Mouse (Mus musculus) thymus, adult 2 months (tissue): Measurements from ENCODE around the gene Ppox.

Experiments used
- CTCF ChIP-seq: fragments of 200-500 bp; IDR thresholded peaks from 2 replicates; pipeline ENCODE4 v1.5.1; 2012; ENCODE audit warnings: mild to moderate bottlenecking, control low read depth, low read length, moderate library complexity, borderline replicate concordance; ENCODE audit not compliant: control insufficient read depth, poor library complexity, insufficient read depth; ENCODE audit errors: extremely low read depth
- POLR2A ChIP-seq: fragments of 200-500 bp; IDR thresholded peaks from 2 replicates; pipeline ENCODE4 v1.6.1; 2012; ENCODE audit warnings: mild to moderate bottlenecking, low read length, control low read depth, moderate library complexity; ENCODE audit not compliant: control insufficient read depth, poor library complexity, insufficient read depth; ENCODE audit errors: extremely low read depth

- TF ChIP-seq CTCF (no peak), POLR2A (no peak)
Measured at GRCm38 (mm10) chr1:171247453-171247841, 33.5 kb downstream of the Ppox start.
